Comparison of ENCODE assay signal across 28 mouse cellular contexts in genomic region chr16:23173904-23174303, GRCm38 (mm10). TPM values are rescaled to one million over a fixed set of nuclear protein-coding genes. Genes with fewer than 3 reads are reported as not detected.
"Had no signal": no experiment of that assay in that cellular context is flagged by ENCODE, and none has a peak within 500 bp of the region (broad histone marks: within the 10 kb centered on the region; RNA-seq: fewer than 3 reads in every experiment).

No protein-coding gene starts in this region.

- H3K4me1 ChIP-seq: kidney, embryonic 15.5 days; limb, embryonic 12.5 days; limb, embryonic 15.5 days; lung, embryonic 15.5 days; midbrain, embryonic 10.5 days; midbrain, embryonic 13.5 days had no signal

- ATAC-seq: intestine, postnatal 0 days; midbrain, embryonic 13.5 days; midbrain, embryonic 16.5 days had no signal

- H3K4me2 ChIP-seq: kidney, embryonic 15.5 days; limb, embryonic 12.5 days; limb, embryonic 15.5 days; lung, embryonic 15.5 days; midbrain, embryonic 13.5 days had no signal

- H3K9me3 ChIP-seq: kidney, embryonic 15.5 days; limb, embryonic 15.5 days; lung, embryonic 15.5 days had no signal

- H3K9ac ChIP-seq: kidney, embryonic 15.5 days; limb, embryonic 12.5 days; limb, embryonic 15.5 days; lung, embryonic 15.5 days; midbrain, embryonic 13.5 days had no signal

- H3K27me3 ChIP-seq: kidney, embryonic 15.5 days; limb, embryonic 12.5 days; limb, embryonic 15.5 days; lung, embryonic 15.5 days; midbrain, embryonic 13.5 days had no signal

- H3K27ac ChIP-seq: kidney, embryonic 15.5 days; limb, embryonic 12.5 days; limb, embryonic 15.5 days; lung, embryonic 15.5 days; midbrain, embryonic 10.5 days; midbrain, embryonic 13.5 days had no signal

- H3K36me3 ChIP-seq: kidney, embryonic 15.5 days; limb, embryonic 12.5 days; limb, embryonic 15.5 days; lung, embryonic 15.5 days; midbrain, embryonic 10.5 days; midbrain, embryonic 13.5 days had no signal

- H3K4me3 ChIP-seq: kidney, embryonic 15.5 days; limb, embryonic 12.5 days; limb, embryonic 15.5 days; lung, embryonic 15.5 days; megakaryocyte, embryonic 14.5 days; midbrain, embryonic 10.5 days; midbrain, embryonic 13.5 days; myocyte had no signal

- DNase-seq: kidney, postnatal 10 days; kidney, postnatal 4 days; left cerebral cortex, postnatal 4 days; lung, adult 18-20 months; lung, postnatal 10 days; lung, postnatal 36 days; thymus, adult 2 months; thymus, postnatal 14 days; thymus, postnatal 4 days had no signal

RNA-seq across cellular contexts. Expression of gene Adipoq, which starts 27.6 kb away (rescaled TPM):
- total RNA-seq: layer of hippocampus, adult 18-20 months; layer of hippocampus, postnatal 14 days; left cerebral cortex, adult 8-10 months; left cerebral cortex, postnatal 14 days; left cerebral cortex, postnatal 4 days; monocyte, adult 5-6 weeks had no signal
- polyA plus RNA-seq: intestine, embryonic 14.5 days; intestine, postnatal 0 days; kidney, embryonic 15.5 days; limb, embryonic 12.5 days; limb, embryonic 15.5 days; midbrain, embryonic 10.5 days; midbrain, embryonic 16.5 days; myocyte; neural tube, embryonic 11.5 days; neural tube, embryonic 14.5 days; stomach, embryonic 16.5 days had no signal
